Mouse (Mus musculus): ENCODE measurements at regions not wholly inside any gene's neighbourhood (a gene's known extent, or its start where the extent isn't known, plus 50 kb on each side); places are given as distances from the start of the nearest gene placed in this dataset.
"Not testable (repeated sequence)": the region's sequence is repeated elsewhere in the genome, so short reads cannot be mapped to it uniquely, and the experiment has no call there.

- DNase-seq, result no peak
- Histone ChIP-seq H3K27ac (ENCODE audit: control insufficient read depth, insufficient read depth, low read length) (no peak overlapping the region), H3K4me3 (ENCODE audit: control insufficient read depth, insufficient read depth, low read length) (no peak overlapping the region), H3K4me1 (replicated peaks; ENCODE audit: control insufficient read depth, insufficient read depth, low read length) (no peaks in the 10 kb centered on the region), H3K36me3 (ENCODE audit: control insufficient read depth, insufficient read depth, low read length) (no peaks in the 10 kb centered on the region), H3K27me3 (ENCODE audit: control insufficient read depth, insufficient read depth, low read length) (no peaks in the 10 kb centered on the region)
- TF ChIP-seq CTCF (IDR thresholded peaks at IDR 0.05; ENCODE audit: borderline replicate concordance, control insufficient read depth, extremely low read depth, insufficient read depth, low read length, poor library complexity) (no peak), POLR2A (IDR thresholded peaks at IDR 0.05; ENCODE audit: control insufficient read depth, extremely low read depth, insufficient read depth, low read length, poor library complexity) (no peak)
- WGBS, result 81% methylated on average over 3 of the region's 3 CpGs
Observed at GRCm38 (mm10) chr12:15410419-15410818, 406.3 kb downstream of the Trib2 start.

- WGBS, result 85% methylated on average over 3 of the region's 3 CpGs
- DNase-seq; H3K4me3 ChIP-seq (ENCODE audit: control insufficient read depth, insufficient read depth, low read length); H3K4me1 ChIP-seq (replicated peaks; ENCODE audit: control insufficient read depth, insufficient read depth, low read length); H3K27ac ChIP-seq (ENCODE audit: control insufficient read depth, insufficient read depth, low read length); H3K27me3 ChIP-seq (ENCODE audit: control insufficient read depth, insufficient read depth, low read length); H3K36me3 ChIP-seq (ENCODE audit: control insufficient read depth, insufficient read depth, low read length): not testable (repeated sequence)
Observed at GRCm38 (mm10) chr12:15407577-15407976, 409.1 kb downstream of the Trib2 start.

- H3K4me1 ChIP-seq (replicated peaks; ENCODE audit: control insufficient read depth, insufficient read depth, low read length), result no peaks in the 10 kb centered on the region
- TF ChIP-seq POLR2A (IDR thresholded peaks at IDR 0.05; ENCODE audit: control insufficient read depth, extremely low read depth, insufficient read depth, low read length, poor library complexity) (no peak), CTCF (IDR thresholded peaks at IDR 0.05; ENCODE audit: borderline replicate concordance, control insufficient read depth, extremely low read depth, insufficient read depth, low read length, poor library complexity) (no peak)
- 94% methylated on average over 3 of the region's 3 CpGs for WGBS
Observed at GRCm38 (mm10) chr12:15392641-15393040, 424.1 kb downstream of the Trib2 start.

GRCm38 (mm10) chr12:15388574-15388973 lies 428.1 kb downstream of the Trib2 start:
- no peak for DNase-seq
- Histone ChIP-seq H3K27me3 (ENCODE audit: control insufficient read depth, insufficient read depth, low read length) (no peaks in the 10 kb centered on the region), H3K27ac (ENCODE audit: control insufficient read depth, insufficient read depth, low read length) (no peak overlapping the region), H3K4me1 (replicated peaks; ENCODE audit: control insufficient read depth, insufficient read depth, low read length) (no peaks in the 10 kb centered on the region), H3K36me3 (ENCODE audit: control insufficient read depth, insufficient read depth, low read length) (no peaks in the 10 kb centered on the region), H3K4me3 (ENCODE audit: control insufficient read depth, insufficient read depth, low read length) (no peak overlapping the region)
- no peak for TF ChIP-seq CTCF (IDR thresholded peaks at IDR 0.05; ENCODE audit: borderline replicate concordance, control insufficient read depth, extremely low read depth, insufficient read depth, low read length, poor library complexity)
- TF ChIP-seq POLR2A (IDR thresholded peaks at IDR 0.05; ENCODE audit: control insufficient read depth, extremely low read depth, insufficient read depth, low read length, poor library complexity), result no peak
- WGBS, result 65% methylated on average over 1 of the region's 1 CpGs

More at GRCm38 (mm10) chr12:15392641-15393040, 424.1 kb downstream of the Trib2 start:
- Histone ChIP-seq H3K27me3 (ENCODE audit: control insufficient read depth, insufficient read depth, low read length) (no peaks in the 10 kb centered on the region), H3K27ac (ENCODE audit: control insufficient read depth, insufficient read depth, low read length) (no peak overlapping the region), H3K4me3 (ENCODE audit: control insufficient read depth, insufficient read depth, low read length) (no peak overlapping the region), H3K36me3 (ENCODE audit: control insufficient read depth, insufficient read depth, low read length) (no peaks in the 10 kb centered on the region)
- DNase-seq, result no peak

GRCm38 (mm10) chr12:15357808-15358207 lies 458.9 kb downstream of the Trib2 start:
- no peak overlapping the region for H3K27ac ChIP-seq (ENCODE audit: control insufficient read depth, insufficient read depth, low read length)
- TF ChIP-seq POLR2A (IDR thresholded peaks at IDR 0.05; ENCODE audit: control insufficient read depth, extremely low read depth, insufficient read depth, low read length, poor library complexity), result no peak
- no peak for TF ChIP-seq CTCF (IDR thresholded peaks at IDR 0.05; ENCODE audit: borderline replicate concordance, control insufficient read depth, extremely low read depth, insufficient read depth, low read length, poor library complexity)
- WGBS, result 63% methylated on average over 1 of the region's 1 CpGs
- H3K4me1 ChIP-seq (replicated peaks; ENCODE audit: control insufficient read depth, insufficient read depth, low read length), result no peaks in the 10 kb centered on the region
- no peaks in the 10 kb centered on the region for H3K27me3 ChIP-seq (ENCODE audit: control insufficient read depth, insufficient read depth, low read length)
- H3K4me3 ChIP-seq (ENCODE audit: control insufficient read depth, insufficient read depth, low read length), result no peak overlapping the region
- no peaks in the 10 kb centered on the region for H3K36me3 ChIP-seq (ENCODE audit: control insufficient read depth, insufficient read depth, low read length)
- no peak for DNase-seq

GRCm38 (mm10) chr12:15320697-15321449 lies 495.8 kb downstream of the Trib2 start:
- Histone ChIP-seq H3K4me3 (ENCODE audit: control insufficient read depth, insufficient read depth, low read length) (no peak overlapping the region), H3K36me3 (ENCODE audit: control insufficient read depth, insufficient read depth, low read length) (no peaks in the 10 kb centered on the region), H3K4me1 (replicated peaks; ENCODE audit: control insufficient read depth, insufficient read depth, low read length) (no peaks in the 10 kb centered on the region), H3K27me3 (ENCODE audit: control insufficient read depth, insufficient read depth, low read length) (no peaks in the 10 kb centered on the region), H3K27ac (ENCODE audit: control insufficient read depth, insufficient read depth, low read length) (no peak overlapping the region)
- DNase-seq, result no peak
- WGBS, result 83% methylated on average over 5 of the region's 5 CpGs
- TF ChIP-seq CTCF (IDR thresholded peaks at IDR 0.05; ENCODE audit: borderline replicate concordance, control insufficient read depth, extremely low read depth, insufficient read depth, low read length, poor library complexity) (no peak), POLR2A (IDR thresholded peaks at IDR 0.05; ENCODE audit: control insufficient read depth, extremely low read depth, insufficient read depth, low read length, poor library complexity) (no peak)

GRCm38 (mm10) chr12:15319647-15320046 lies 497.1 kb downstream of the Trib2 start:
- Histone ChIP-seq H3K27ac (ENCODE audit: control insufficient read depth, insufficient read depth, low read length) (no peak overlapping the region), H3K4me1 (replicated peaks; ENCODE audit: control insufficient read depth, insufficient read depth, low read length) (no peaks in the 10 kb centered on the region), H3K27me3 (ENCODE audit: control insufficient read depth, insufficient read depth, low read length) (no peaks in the 10 kb centered on the region), H3K4me3 (ENCODE audit: control insufficient read depth, insufficient read depth, low read length) (no peak overlapping the region), H3K36me3 (ENCODE audit: control insufficient read depth, insufficient read depth, low read length) (no peaks in the 10 kb centered on the region)
- TF ChIP-seq POLR2A (IDR thresholded peaks at IDR 0.05; ENCODE audit: control insufficient read depth, extremely low read depth, insufficient read depth, low read length, poor library complexity), result no peak
- TF ChIP-seq CTCF (IDR thresholded peaks at IDR 0.05; ENCODE audit: borderline replicate concordance, control insufficient read depth, extremely low read depth, insufficient read depth, low read length, poor library complexity), result no peak
- no peak for DNase-seq
- WGBS, result 60% methylated on average over 1 of the region's 1 CpGs
